Mouse (Mus musculus): Measurements from ENCODE around the gene Camk1d.

DNA sequence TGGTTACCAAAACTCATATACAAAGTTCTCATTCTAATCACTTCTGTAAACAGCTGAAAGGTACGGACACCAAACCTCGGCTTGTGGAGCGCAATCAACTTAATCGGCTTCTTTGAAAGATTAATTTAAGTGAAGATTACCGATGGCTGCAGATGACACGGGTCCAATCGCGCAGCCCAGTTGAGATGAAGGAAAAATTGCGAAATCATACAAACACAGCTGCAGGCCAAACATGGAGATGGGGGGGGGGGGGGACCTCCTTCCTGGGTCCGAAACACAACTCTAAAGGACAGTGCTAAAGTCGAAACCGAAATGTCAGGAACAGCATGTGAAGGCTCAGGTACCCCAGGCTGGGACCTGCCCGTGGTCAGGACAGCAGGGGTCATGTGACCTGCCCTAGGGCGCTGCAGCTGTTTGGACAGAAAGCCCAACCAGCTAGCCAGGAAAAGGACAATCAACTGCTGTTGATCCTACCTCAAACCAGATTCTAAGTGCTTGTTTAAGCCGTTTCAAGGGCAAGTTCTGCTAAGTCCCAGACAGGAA, 44.7 kb downstream of the Camk1d start:
- TF ChIP-seq EP300 (IDR thresholded peaks at IDR 0.05; ENCODE audit: low read depth) (no peak), CTCF (IDR thresholded peaks at IDR 0.05; ENCODE audit: low read depth) (no peak)

All from heart, postnatal 0 days (tissue).